Mouse (Mus musculus): ENCODE measurements around the gene Hes5. TPM values are rescaled to one million over a fixed set of nuclear protein-coding genes. Genes with fewer than 3 reads are reported as not detected.

Gene Hes5
- total and polyA plus RNA-seq, 3 experiments: not detected

- H3K27ac ChIP-seq (ENCODE audit: control insufficient read depth, low read depth, low read length): no peak overlapping the region
- H3K79me2 ChIP-seq (ENCODE audit: control insufficient read depth, insufficient read depth, low read length, poor library complexity): no peaks in the 10 kb centered on the region
- H3K9ac ChIP-seq (ENCODE audit: control insufficient read depth, low read depth, low read length, poor library complexity, severe bottlenecking): no peak overlapping the region
- peaks cover 11 to 18% of the 10 kb centered on the region in 2 experiments for H3K4me1 ChIP-seq (ENCODE audit: control insufficient read depth in 1 of 2, insufficient read depth in 2 of 2, low read length in 2 of 2)
- no peak for DNase-seq (ENCODE audit: low read depth, low spot score)
- no peak overlapping the region for H3K4me3 ChIP-seq (ENCODE audit: control insufficient read depth in 1 of 2, insufficient read depth in 1 of 2, low read depth in 2 of 2, low read length in 2 of 2)
- H3K9me3 ChIP-seq (replicated peaks; ENCODE audit: insufficient read depth, low read length): no peaks in the 10 kb centered on the region
- peaks cover 0 to 13% of the 10 kb centered on the region in 2 experiments; a peak in 2 of 4 replicates for H3K36me3 ChIP-seq (ENCODE audit: control insufficient read depth in 1 of 2, insufficient read depth in 2 of 2, low read length in 2 of 2)
- TF ChIP-seq TAL1 (IDR thresholded peaks at IDR 0.05; ENCODE audit: low read length) (no peak), GATA1 (IDR thresholded peaks at IDR 0.05; ENCODE audit: low read depth, low read length) (no peak), CTCF (IDR thresholded peaks at IDR 0.05 in 2 of 3, conservative IDR thresholded peaks at IDR 0.05 in 1 of 3; ENCODE audit: control insufficient read depth in 1 of 3, insufficient read depth in 1 of 3, low read depth in 2 of 3, low read length in 3 of 3, poor library complexity in 1 of 3, severe bottlenecking in 1 of 3) (no peak), HCFC1 (IDR thresholded peaks at IDR 0.05; ENCODE audit: low read depth, low read length) (no peak), KAT2A (conservative IDR thresholded peaks at IDR 0.05; ENCODE audit: low read depth, low read length) (no peak), MEF2A (IDR thresholded peaks at IDR 0.05; ENCODE audit: extremely low read depth, insufficient replicate concordance, low read depth, low read length, poor library complexity, severe bottlenecking) (no peak), GABPA (IDR thresholded peaks at IDR 0.05; ENCODE audit: low read depth, low read length) (no peak), POLR2A (IDR thresholded peaks at IDR 0.05; ENCODE audit: control insufficient read depth in 1 of 2, insufficient read depth in 1 of 2, low read depth in 1 of 2, low read length in 2 of 2, poor library complexity in 1 of 2) (no peak), CHD1 (IDR thresholded peaks at IDR 0.05; ENCODE audit: low read depth, low read length) (no peak)
- H3K27me3 ChIP-seq (ENCODE audit: control insufficient read depth in 1 of 2, insufficient read depth in 2 of 2, low read length in 2 of 2): no peaks in the 10 kb centered on the region
Measured at GRCm38 (mm10) chr4:154913845-154914244, 46.9 kb upstream of the Hes5 start.

DNA sequence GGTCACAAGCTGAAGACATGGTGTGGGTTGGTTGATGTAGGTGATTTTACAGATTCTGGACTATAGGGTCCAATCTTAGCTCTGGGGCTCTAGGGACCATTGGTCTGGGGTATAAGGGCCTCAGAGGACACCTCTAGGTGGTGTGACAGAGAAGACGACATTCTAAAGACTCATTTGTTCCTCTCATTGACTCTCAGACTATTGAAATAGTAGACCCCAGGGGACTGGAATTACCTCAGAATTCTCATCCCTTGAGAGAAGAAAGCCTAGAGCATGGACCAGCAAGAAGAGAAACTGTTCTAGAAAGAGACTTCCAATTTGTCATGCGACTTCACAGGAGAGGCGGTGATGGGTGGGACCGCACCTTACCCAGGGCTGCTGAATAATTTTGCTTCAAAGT, 46.5 kb upstream of the Hes5 start:
- peaks cover 0 to 13% of the 10 kb centered on the region in 2 experiments; a peak in 2 of 4 replicates for H3K36me3 ChIP-seq (ENCODE audit: control insufficient read depth in 1 of 2, insufficient read depth in 2 of 2, low read length in 2 of 2)
- H3K27me3 ChIP-seq (ENCODE audit: control insufficient read depth in 1 of 2, insufficient read depth in 2 of 2, low read length in 2 of 2): no peaks in the 10 kb centered on the region
- TF ChIP-seq RAD21 (IDR thresholded peaks at IDR 0.05; ENCODE audit: low read depth, low read length) (no peak), NRF1 (IDR thresholded peaks at IDR 0.05; ENCODE audit: insufficient read depth, low read depth, low read length, poor library complexity, severe bottlenecking) (no peak), E2F4 (IDR thresholded peaks at IDR 0.05; ENCODE audit: borderline replicate concordance, low read depth, low read length) (no peak), JUND (IDR thresholded peaks at IDR 0.05; ENCODE audit: low read depth, low read length) (no peak), SMC3 (IDR thresholded peaks at IDR 0.05; ENCODE audit: low read depth, low read length) (no peak), USF1 (IDR thresholded peaks at IDR 0.05; ENCODE audit: low read depth, low read length) (no peak), BHLHE40 (IDR thresholded peaks at IDR 0.05; ENCODE audit: borderline replicate concordance, low read depth, low read length) (no peak), ETS1 (IDR thresholded peaks at IDR 0.05; ENCODE audit: low read depth, low read length) (no peak), MYC (IDR thresholded peaks at IDR 0.05; ENCODE audit: low read depth, low read length) (no peak), CHD1 (IDR thresholded peaks at IDR 0.05; ENCODE audit: low read depth, low read length) (no peak), TBP (IDR thresholded peaks at IDR 0.05; ENCODE audit: low read depth, low read length) (no peak), TCF12 (IDR thresholded peaks at IDR 0.05; ENCODE audit: low read depth, low read length) (no peak), GABPA (IDR thresholded peaks at IDR 0.05; ENCODE audit: low read depth, low read length) (no peak), POLR2A (IDR thresholded peaks at IDR 0.05; ENCODE audit: control insufficient read depth in 1 of 2, insufficient read depth in 1 of 2, low read depth in 1 of 2, low read length in 2 of 2, poor library complexity in 1 of 2) (no peak), GATA1 (IDR thresholded peaks at IDR 0.05; ENCODE audit: low read depth, low read length) (no peak), ZC3H11A (IDR thresholded peaks at IDR 0.05; ENCODE audit: low read depth, low read length) (no peak), USF2 (IDR thresholded peaks at IDR 0.05; ENCODE audit: borderline replicate concordance in 1 of 2, insufficient read depth in 1 of 2, low read depth in 1 of 2, low read length in 2 of 2) (no peak), ZKSCAN1 (IDR thresholded peaks at IDR 0.05; ENCODE audit: low read depth, low read length) (no peak), SIN3A (IDR thresholded peaks at IDR 0.05; ENCODE audit: low read length) (no peak), CHD2 (IDR thresholded peaks at IDR 0.05; ENCODE audit: low read length) (no peak)
- H3K27ac ChIP-seq (ENCODE audit: control insufficient read depth, low read depth, low read length): no peak overlapping the region
- no peak overlapping the region for H3K9ac ChIP-seq (ENCODE audit: control insufficient read depth, low read depth, low read length, poor library complexity, severe bottlenecking)
- H3K4me1 ChIP-seq (ENCODE audit: control insufficient read depth in 1 of 2, insufficient read depth in 2 of 2, low read length in 2 of 2): peaks cover 11 to 18% of the 10 kb centered on the region in 2 experiments
- H3K9me3 ChIP-seq (replicated peaks; ENCODE audit: insufficient read depth, low read length): no peaks in the 10 kb centered on the region
- no peaks in the 10 kb centered on the region for H3K79me2 ChIP-seq (ENCODE audit: control insufficient read depth, insufficient read depth, low read length, poor library complexity)
- no peak overlapping the region for H3K4me3 ChIP-seq (ENCODE audit: control insufficient read depth in 1 of 2, insufficient read depth in 1 of 2, low read depth in 2 of 2, low read length in 2 of 2)
- no peak for DNase-seq (ENCODE audit: low read depth, low spot score)

All from MEL (cell line).